Mouse (Mus musculus) megakaryocyte-erythroid progenitor cell, adult 5-6 weeks (primary cell): Measurements from ENCODE around the gene Msl1. TPM values are rescaled to one million over a fixed set of nuclear protein-coding genes. Genes with fewer than 3 reads are reported as not detected.
A peak's percentile ranks its signal among the peaks of the same experiment; 100 is the strongest.

Experiments used
- ATAC-seq: replicated peaks from 2 replicates; pipeline ENCODE4 v1.8.0; 2016; ENCODE audit warnings: mild to moderate bottlenecking, inconsistent platforms; ENCODE audit not compliant: severe bottlenecking, poor library complexity, low FRiP score, low TSS enrichment
- total RNA-seq, 2 experiments: library from RNA; stranded (forward) in 1 of 2; stranded (reverse) in 1 of 2; fragments of 200-1000, 215-1000 nt in 1 of 2; fragments of >200 nt in 1 of 2; fragmentation: Nextera tagmentation in 1 of 2; gene quantifications; 2 replicates each; pipeline ENCODE4 v1.2.3; 2014 to 2017

Msl1 gene
- total RNA-seq (2014; fragmentation: Nextera tagmentation) (58.6 and 74.8 TPM in 2 replicates), total RNA-seq (2017) (57.8 and 68.3 TPM in 2 replicates)

- ATAC-seq: peak; percentile 38
These were observed at the start of gene Msl1 for GRCm38 (mm10) chr11:98795015-98795713. Gene Msl1 (plus strand): TSS chr11:98795516.

GRCm38 (mm10) chr11:98745932-98746853 is 49.1 kb upstream of the Msl1 start:
- no peak for ATAC-seq

DNA sequence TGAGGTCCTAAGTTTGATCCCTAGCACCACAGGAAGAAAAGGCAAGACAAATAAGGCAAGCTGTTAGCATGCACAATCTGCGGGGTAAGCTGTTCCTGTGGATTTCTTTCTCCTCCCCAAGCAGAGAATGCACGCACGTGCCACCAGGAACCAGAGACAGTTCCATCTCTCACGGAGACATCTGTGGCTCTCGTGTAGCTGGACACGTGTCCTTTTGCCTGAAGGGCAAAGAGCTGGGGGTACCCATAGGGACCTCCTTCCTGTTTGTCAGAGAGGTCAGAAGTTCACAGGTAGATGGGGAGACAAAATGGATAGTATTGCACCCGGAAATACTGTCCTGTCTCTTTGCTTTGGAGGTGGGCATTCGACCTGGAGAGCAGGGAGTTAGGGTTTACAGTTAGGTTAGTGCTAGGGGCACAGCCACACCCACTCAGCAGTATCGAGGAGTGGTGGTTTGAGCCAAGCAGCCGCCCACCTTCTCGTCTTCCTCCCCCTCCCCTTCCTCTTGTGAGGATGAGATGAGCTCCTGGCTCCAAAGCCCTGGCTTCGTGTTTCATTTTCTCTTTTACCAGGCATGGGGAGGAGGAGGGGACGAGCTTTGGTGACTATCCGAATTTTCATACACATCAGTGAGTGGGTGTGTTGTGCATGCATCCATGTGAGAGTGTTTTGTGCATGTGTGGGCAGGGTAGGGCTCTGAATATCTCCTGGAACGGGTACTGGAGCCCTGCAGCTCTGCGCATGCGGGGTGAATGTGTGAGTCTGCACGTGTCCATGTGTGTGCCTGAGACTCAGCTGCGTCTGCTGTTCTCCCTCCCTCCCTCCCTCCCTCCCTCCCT is 48.2 kb upstream of the Msl1 start:
- ATAC-seq: peak; percentile 40

DNA sequence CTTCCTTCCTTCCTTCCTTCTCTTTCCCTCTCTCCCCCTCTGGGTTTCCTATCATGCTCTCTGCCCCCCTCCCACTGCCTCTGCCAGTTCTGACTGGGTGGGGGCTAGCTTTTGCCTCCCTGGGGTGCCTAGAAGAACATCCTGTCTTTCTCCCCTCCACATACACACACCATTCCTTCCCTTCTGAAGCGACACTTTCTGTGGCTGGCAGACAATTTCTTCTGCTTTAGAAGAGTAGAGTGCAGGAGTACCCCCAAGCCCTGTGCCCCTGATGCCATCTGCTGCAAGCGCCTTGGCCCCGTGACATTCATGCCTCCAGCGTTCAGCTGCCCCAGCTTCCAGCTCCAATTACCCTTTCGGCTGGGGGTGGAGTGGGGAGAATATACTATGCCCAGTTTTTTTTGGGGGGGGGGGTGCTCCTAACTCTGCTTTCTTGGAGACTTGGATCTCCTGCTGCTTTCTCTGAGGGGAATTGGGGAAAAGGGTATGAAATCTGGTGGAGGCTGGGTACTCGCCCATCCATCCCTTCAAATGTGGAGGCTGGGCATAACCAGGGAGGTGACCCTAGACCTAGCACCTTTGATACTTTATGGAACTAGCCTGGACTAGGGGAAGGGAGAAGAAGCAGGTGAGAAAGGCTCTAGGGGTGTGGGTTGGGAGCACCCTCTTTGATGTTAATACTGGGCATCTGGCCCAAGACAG is 47.4 kb upstream of the Msl1 start:
- no peak for ATAC-seq

- ATAC-seq: no peak
These were observed 46.6 kb upstream of the Msl1 start for GRCm38 (mm10) chr11:98748506-98749416.

GRCm38 (mm10) chr11:98749716-98750115 is 45.6 kb upstream of the Msl1 start:
- ATAC-seq: no peak

DNA sequence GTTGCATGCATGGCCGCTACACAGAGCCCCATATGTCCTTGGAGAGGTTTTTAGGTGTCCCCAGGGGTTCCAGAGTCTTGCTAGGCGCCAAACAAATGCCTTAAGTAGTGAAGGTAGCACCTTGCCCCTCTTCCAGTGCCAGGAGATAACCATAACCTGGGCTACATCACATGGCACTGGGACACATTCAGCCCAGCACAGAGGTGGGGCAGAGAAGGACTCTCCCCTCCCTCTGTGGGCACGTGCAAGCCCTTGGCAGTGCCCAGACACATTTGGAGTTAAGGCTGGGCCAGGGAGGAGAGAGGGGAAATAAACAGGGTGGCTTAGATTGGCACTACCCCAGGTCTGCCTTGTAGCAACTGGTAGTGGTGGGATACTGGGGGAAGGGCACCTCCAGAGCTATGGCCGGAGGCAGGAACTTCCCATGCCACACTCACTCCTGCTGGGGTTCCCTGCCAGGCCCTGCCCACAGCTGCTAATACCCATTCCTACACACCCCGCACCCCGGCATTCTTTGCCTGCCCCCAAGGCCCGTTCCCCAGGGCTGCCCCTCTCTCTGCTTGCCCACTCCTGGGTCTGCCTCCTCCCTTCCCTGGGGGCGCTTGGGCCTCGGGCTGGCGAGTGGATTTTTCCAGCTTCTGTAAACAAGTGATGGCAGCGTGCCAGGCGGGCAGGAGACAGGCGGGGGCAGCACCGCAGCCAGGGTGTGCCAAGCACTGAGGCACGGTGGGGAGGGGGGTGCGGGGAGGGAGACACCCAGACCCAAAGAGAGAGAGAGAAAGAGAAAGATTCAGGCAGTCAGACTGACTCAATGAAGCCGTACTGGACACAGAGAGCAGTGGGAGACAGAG is 44.7 kb upstream of the Msl1 start:
- ATAC-seq: peak; percentile 55

DNA sequence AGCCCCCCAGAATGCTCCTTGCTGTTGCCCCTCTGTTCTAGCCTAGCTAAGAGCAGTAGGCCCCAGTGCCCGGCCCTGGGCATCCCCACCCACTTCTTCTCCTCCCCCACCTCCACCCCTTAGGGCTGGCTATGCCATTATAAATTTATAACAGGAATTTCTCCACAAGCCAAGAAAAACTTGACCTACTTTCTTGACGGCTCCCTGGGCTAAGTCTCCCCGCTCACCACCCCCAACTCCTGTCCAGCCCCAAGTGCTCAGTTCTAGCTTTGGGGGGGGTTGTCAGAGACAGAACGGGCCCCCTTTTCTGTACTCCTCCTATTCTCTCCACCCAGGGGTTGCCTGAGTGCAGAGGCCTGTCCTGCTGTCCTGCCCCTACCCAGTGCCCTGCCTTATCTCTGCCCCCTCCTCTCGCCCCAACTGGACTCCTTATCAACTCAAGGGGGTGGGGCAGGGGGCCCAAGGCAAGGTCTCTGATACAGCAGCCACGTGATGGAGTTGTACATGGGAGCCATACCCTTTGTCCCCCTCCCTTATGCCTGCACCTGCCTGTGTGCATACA is 44.0 kb upstream of the Msl1 start:
- ATAC-seq: 0 out of 2 replicates have a peak, but pooled peaks have one; percentile 4

- ATAC-seq: no peak
These were observed 42.7 kb upstream of the Msl1 start for GRCm38 (mm10) chr11:98752562-98753140.

GRCm38 (mm10) chr11:98753264-98753663 is 42.1 kb upstream of the Msl1 start:
- ATAC-seq: no peak

DNA sequence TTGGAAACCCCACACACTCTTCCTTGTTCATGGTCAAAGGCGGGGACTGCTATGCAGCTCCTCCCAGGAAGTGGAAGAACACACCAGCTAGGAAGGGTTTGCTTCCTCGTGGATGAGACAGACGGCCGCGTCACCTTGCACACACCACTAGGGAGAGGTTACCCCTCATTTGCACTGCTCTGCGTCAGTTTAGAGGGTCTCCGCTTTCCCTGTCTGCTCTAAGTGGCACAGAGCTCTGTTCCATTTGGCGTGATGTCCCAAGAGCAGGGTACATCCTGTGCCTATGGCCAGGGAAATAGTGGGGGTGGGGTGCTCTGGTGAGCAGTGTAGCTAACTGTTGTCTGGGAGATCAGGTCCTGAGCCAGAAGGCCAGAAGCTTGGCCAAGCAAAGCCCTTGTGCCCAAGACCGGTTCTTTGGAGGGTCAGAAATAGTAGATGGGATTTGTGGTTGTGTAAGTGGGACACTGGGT is 41.1 kb upstream of the Msl1 start:
- no peak for ATAC-seq

- ATAC-seq: peak; percentile 45
These were observed 40.6 kb upstream of the Msl1 start for GRCm38 (mm10) chr11:98754621-98755181.

- no peak for ATAC-seq
These were observed 39.5 kb upstream of the Msl1 start for GRCm38 (mm10) chr11:98755726-98756380.

- no peak for ATAC-seq
These were observed 38.6 kb upstream of the Msl1 start for GRCm38 (mm10) chr11:98756711-98757110.

- no peak for ATAC-seq
These were observed 33.4 kb upstream of the Msl1 start for GRCm38 (mm10) chr11:98761939-98762338.
